ENCODE assay signal across 10 mouse cellular contexts in genomic region chr9:114956945-114957344, GRCm38 (mm10). TPM values are rescaled to one million over a fixed set of nuclear protein-coding genes. Genes with fewer than 3 reads are reported as not detected.
DNase-seq lines count a peak whose midpoint lies in the region; ATAC-seq and TF ChIP-seq lines count a peak whose summit lies in the region.
"Had no signal": no experiment of that assay in that cellular context is flagged by ENCODE, and none has a peak within 500 bp of the region (broad histone marks: within the 10 kb centered on the region; RNA-seq: fewer than 3 reads in every experiment).

No protein-coding gene starts in this region.

- TF ChIP-seq CTCF in forebrain, postnatal 0 days (IDR thresholded peaks at IDR 0.05; ENCODE audit: low read depth): peak; percentile 70

- H3K9me3 ChIP-seq in forebrain, postnatal 0 days (ENCODE audit: low read length): 0 out of 2 replicates have a peak, but pooled peaks cover under 1% of the 10 kb centered on the region
- no peaks in the 10 kb centered on the region for H3K9me3 ChIP-seq in limb, embryonic 14.5 days (ENCODE audit: control insufficient read depth, low read length)
- H3K9me3 ChIP-seq: heart, embryonic 15.5 days; neural tube, embryonic 12.5 days had no signal

- no peaks in the 10 kb centered on the region for H3K27me3 ChIP-seq in forebrain, postnatal 0 days (ENCODE audit: insufficient read depth, low read length)
- no peaks in the 10 kb centered on the region for H3K27me3 ChIP-seq in limb, embryonic 14.5 days (ENCODE audit: control insufficient read depth, insufficient read depth, low read length)
- H3K27me3 ChIP-seq: heart, embryonic 15.5 days; neural tube, embryonic 12.5 days had no signal

- H3K4me1 ChIP-seq in forebrain, postnatal 0 days (ENCODE audit: insufficient read depth): no peaks in the 10 kb centered on the region
- H3K4me1 ChIP-seq in limb, embryonic 14.5 days (ENCODE audit: control insufficient read depth, insufficient read depth, low read length): no peaks in the 10 kb centered on the region
- H3K4me1 ChIP-seq: heart, embryonic 15.5 days; neural tube, embryonic 12.5 days had no signal

- no peak overlapping the region for H3K4me3 ChIP-seq in forebrain, postnatal 0 days (ENCODE audit: low read depth, low read length)
- H3K4me3 ChIP-seq in limb, embryonic 14.5 days (replicated peaks; ENCODE audit: low read length): no peak overlapping the region
- H3K4me3 ChIP-seq: heart, embryonic 15.5 days; neural tube, embryonic 12.5 days had no signal

- H3K36me3 ChIP-seq in forebrain, postnatal 0 days (ENCODE audit: insufficient read depth): no peaks in the 10 kb centered on the region
- no peaks in the 10 kb centered on the region for H3K36me3 ChIP-seq in limb, embryonic 14.5 days (ENCODE audit: control insufficient read depth, insufficient read depth, low read length)
- H3K36me3 ChIP-seq: heart, embryonic 15.5 days; neural tube, embryonic 12.5 days had no signal

- peak; percentile 84; the same call in 1 of the 2 replicates for ATAC-seq in frontal cortex, adult (ENCODE audit: low TSS enrichment)
- no peak for ATAC-seq in forebrain, postnatal 0 days
- ATAC-seq in limb, embryonic 14.5 days (ENCODE audit: low FRiP score, low read depth): 0 out of 2 replicates have a peak, but pooled peaks have one; percentile 55

- no peak for DNase-seq in frontal cortex, postnatal 10 days (ENCODE audit: low spot score in 2 of 2)
- DNase-seq in thymus, postnatal 0 days (ENCODE audit: low spot score): peak; percentile 50
- no peak for DNase-seq in thymus, postnatal 4 days
- DNase-seq in forebrain, postnatal 0 days: peak; percentile 27
- peak; percentile 73 for DNase-seq in limb, embryonic 14.5 days (ENCODE audit: low spot score)
- no peak for DNase-seq in frontal cortex, postnatal 25 days (ENCODE audit: low spot score in 2 of 2)
- no peak for DNase-seq in ovary, adult 18-20 months (ENCODE audit: low spot score)

- H3K27ac ChIP-seq in forebrain, postnatal 0 days (ENCODE audit: low read depth, low read length): no peak overlapping the region
- H3K27ac ChIP-seq in limb, embryonic 14.5 days (replicated peaks; ENCODE audit: low read depth, low read length): no peak overlapping the region
- H3K27ac ChIP-seq: heart, embryonic 15.5 days; neural tube, embryonic 12.5 days had no signal

- TF ChIP-seq POLR2A in limb, embryonic 14.5 days (IDR thresholded peaks at IDR 0.05; ENCODE audit: borderline replicate concordance, extremely low read depth, insufficient read depth, insufficient read length): no peak

- 41% methylated on average over 5 of the region's 5 CpGs for WGBS in forebrain, postnatal 0 days
- 38% methylated on average over 5 of the region's 5 CpGs for WGBS in limb, embryonic 14.5 days

- H3K9ac ChIP-seq in forebrain, postnatal 0 days: no peak overlapping the region
- H3K9ac ChIP-seq in limb, embryonic 14.5 days (ENCODE audit: low read depth, low read length, severe bottlenecking): no peak overlapping the region
- H3K9ac ChIP-seq: heart, embryonic 15.5 days; neural tube, embryonic 12.5 days had no signal

- no peak overlapping the region for H3K4me2 ChIP-seq in forebrain, postnatal 0 days (ENCODE audit: low read depth)
- H3K4me2 ChIP-seq in limb, embryonic 14.5 days (replicated peaks; ENCODE audit: low read depth, low read length, severe bottlenecking): no peak overlapping the region
- H3K4me2 ChIP-seq: heart, embryonic 15.5 days; neural tube, embryonic 12.5 days had no signal

RNA-seq across cellular contexts. Expression of gene Osbpl10, which starts 21.4 kb away (rescaled TPM):
- polyA plus RNA-seq in thymus, postnatal 0 days (2015; fragmentation: Nextera tagmentation; extraction: Ambion mirVana): 20.2 and 21.7 TPM in 2 replicates
- 19.2 and 22.4 TPM in 2 replicates for total RNA-seq in forebrain, postnatal 0 days (2014; rRNA removed)
- 2.8 and 3.0 TPM in 2 replicates for polyA plus RNA-seq in forebrain, postnatal 0 days (2015; fragmentation: Nextera tagmentation; extraction: Ambion mirVana)
- polyA plus RNA-seq in limb, embryonic 14.5 days (2012; rRNA removed): 7.9 and 8.4 TPM in 2 replicates
- polyA plus RNA-seq in limb, embryonic 14.5 days (2014; fragmentation: Nextera tagmentation; extraction: Ambion mirVana): 3.4 TPM in 2 replicates

RNA-seq across cellular contexts. Expression of gene Gpd1l, which starts 23.2 kb away (rescaled TPM):
- 14.5 and 16.4 TPM in 2 replicates for polyA plus RNA-seq in thymus, postnatal 0 days (2015; fragmentation: Nextera tagmentation; extraction: Ambion mirVana)
- total RNA-seq in forebrain, postnatal 0 days (2014; rRNA removed): 73.8 and 86.0 TPM in 2 replicates
- polyA plus RNA-seq in forebrain, postnatal 0 days (2015; fragmentation: Nextera tagmentation; extraction: Ambion mirVana): 45.1 and 47.0 TPM in 2 replicates
- polyA plus RNA-seq in limb, embryonic 14.5 days (2012; rRNA removed): 11.1 and 11.5 TPM in 2 replicates
- polyA plus RNA-seq in limb, embryonic 14.5 days (2014; fragmentation: Nextera tagmentation; extraction: Ambion mirVana): 6.4 and 6.5 TPM in 2 replicates

RNA-seq across cellular contexts. Expression of gene Rps27rt, which starts 25.6 kb away (rescaled TPM):
- 1,002 and 1,087 TPM in 2 replicates for polyA plus RNA-seq in thymus, postnatal 0 days (2015; fragmentation: Nextera tagmentation; extraction: Ambion mirVana)
- 15.0 and 44.3 TPM in 2 replicates for total RNA-seq in forebrain, postnatal 0 days (2014; rRNA removed)
- polyA plus RNA-seq in forebrain, postnatal 0 days (2015; fragmentation: Nextera tagmentation; extraction: Ambion mirVana): 292 and 386 TPM in 2 replicates
- 50.7 and 51.5 TPM in 2 replicates for polyA plus RNA-seq in limb, embryonic 14.5 days (2012; rRNA removed)
- polyA plus RNA-seq in limb, embryonic 14.5 days (2014; fragmentation: Nextera tagmentation; extraction: Ambion mirVana): 532 and 574 TPM in 2 replicates

Comparison
In these comparisons a context has a peak if more than half of its experiments do, and no peak if none do; other contexts are left out.
1. DNase-seq: peak in thymus, postnatal 0 days (single experiment), forebrain, postnatal 0 days (single experiment) and limb, embryonic 14.5 days (single experiment); none in frontal cortex, postnatal 10 days (0 of 2), thymus, postnatal 4 days (single experiment), frontal cortex, postnatal 25 days (0 of 2) and ovary, adult 18-20 months (single experiment).